Mouse (Mus musculus) heart, embryonic 11.5 days (tissue): Measurements from ENCODE around the gene Cd300c2. TPM values are rescaled to one million over a fixed set of nuclear protein-coding genes. Genes with fewer than 3 reads are reported as not detected.
"Not testable (repeated sequence)": the region's sequence is repeated elsewhere in the genome, so short reads cannot be mapped to it uniquely, and the experiment has no call there.

ENCODE experiments used
- ATAC-seq: fragments of 200-750 bp; cut with Nextera tagmentation; replicated peaks from 2 replicates; pipeline ENCODE4 v1.8.0; 2017; ENCODE audit warnings: moderate library complexity; ENCODE audit not compliant: insufficient number of reproducible peaks, low FRiP score, low TSS enrichment
- H3K27ac ChIP-seq: fragments of 300-500 bp; sonication (generic); 2 replicates; pipeline ENCODE4 v1.5.1; 2014; ENCODE audit warnings: mild to moderate bottlenecking, low read depth, low read length
- H3K27me3 ChIP-seq: fragments of 300-500 bp; sonication (generic); 2 replicates; pipeline ENCODE4 v1.6.1; 2014; ENCODE audit warnings: mild to moderate bottlenecking, low read length, mixed read lengths; ENCODE audit not compliant: control insufficient read depth, insufficient read depth
- H3K36me3 ChIP-seq: fragments of 300-500 bp; sonication (generic); 2 replicates; pipeline ENCODE4 v1.6.1; 2014; ENCODE audit warnings: mild to moderate bottlenecking, low read length, moderate library complexity, mixed read lengths; ENCODE audit not compliant: control insufficient read depth, insufficient read depth
- H3K4me1 ChIP-seq: fragments of 300-500 bp; sonication (generic); 2 replicates; pipeline ENCODE4 v1.6.1; 2014; ENCODE audit warnings: low read length; ENCODE audit not compliant: control insufficient read depth, insufficient read depth
- H3K4me2 ChIP-seq: fragments of 300-500 bp; sonication (generic); 2 replicates; pipeline ENCODE4 v1.6.1; 2014; ENCODE audit warnings: mild to moderate bottlenecking, moderate library complexity
- H3K4me3 ChIP-seq: fragments of 300-500 bp; sonication (generic); 2 replicates; pipeline ENCODE4 v1.5.1; 2014; ENCODE audit warnings: low read depth, low read length
- H3K9ac ChIP-seq: fragments of 300-500 bp; sonication (generic); 2 replicates; pipeline ENCODE4 v1.6.1; 2014; ENCODE audit warnings: mild to moderate bottlenecking, low read depth, low read length, moderate library complexity
- H3K9me3 ChIP-seq: fragments of 300-500 bp; sonication (generic); replicated peaks from 2 replicates; pipeline ENCODE4 v1.6.1; 2016; ENCODE audit warnings: low read length; ENCODE audit not compliant: control insufficient read depth
- WGBS: fragments of 180-500 bp; shearing (Covaris S2); extraction: QIAGEN DNeasy Blood & Tissue Kit; methylation state at CpG from one replicate; pipeline ENCODE4 v1.1.7; 2014; ENCODE audit not compliant: insufficient replicate concordance; 5-methylcytosine and 5-hydroxymethylcytosine counted together
- polyA plus RNA-seq: library from polyadenylated mRNA; unstranded; fragments of >200 nt; fragmentation: Nextera tagmentation; extraction: Ambion mirVana; gene quantifications from 2 replicates; pipeline ENCODE4 v1.2.1, GENCODE M21; 2014

Cd300c2 gene
- polyA plus RNA-seq: 0.93 and 0.96 TPM in 2 replicates

GRCm38 (mm10) chr11:115001474-115002040, at the start of gene Cd300c2:
TSS of gene Cd300c2 (minus strand) at chr11:115001880.
- H3K27me3 ChIP-seq: no peaks in the 10 kb centered on the region
- no peak for ATAC-seq
- no peak within 1 kb of the TSS for H3K9ac ChIP-seq
- no peak within 1 kb of the TSS for H3K4me3 ChIP-seq
- H3K9me3 ChIP-seq: no peaks in the 10 kb centered on the region
- H3K36me3 ChIP-seq: no peaks in the 10 kb centered on the region
- H3K4me1 ChIP-seq: no peaks in the 10 kb centered on the region
- WGBS: 80% methylated on average over 7 of the region's 7 CpGs
- no peak within 1 kb of the TSS for H3K27ac ChIP-seq
- no peak within 1 kb of the TSS for H3K4me2 ChIP-seq

GRCm38 (mm10) chr11:115049282-115049895, 47.7 kb upstream of the Cd300c2 start:
- 35% methylated on average over 3 of the region's 3 CpGs for WGBS
- no peak for ATAC-seq
- H3K4me2 ChIP-seq: no peak overlapping the region
- no peaks in the 10 kb centered on the region for H3K36me3 ChIP-seq
- H3K27me3 ChIP-seq: no peaks in the 10 kb centered on the region
- H3K4me1 ChIP-seq: no peaks in the 10 kb centered on the region
- H3K27ac ChIP-seq: no peak overlapping the region
- H3K4me3 ChIP-seq: no peak overlapping the region
- no peak overlapping the region for H3K9ac ChIP-seq
- H3K9me3 ChIP-seq: no peaks in the 10 kb centered on the region

GRCm38 (mm10) chr11:115048259-115048658, 46.6 kb upstream of the Cd300c2 start, which contains the start of gene Cd300ld3:
TSS of gene Cd300ld3 (minus strand) at chr11:115048409.
- Histone ChIP-seq H3K27me3 (no peaks in the 10 kb centered on the region), H3K4me1 (no peaks in the 10 kb centered on the region), H3K36me3 (no peaks in the 10 kb centered on the region), H3K9me3 (no peaks in the 10 kb centered on the region), H3K9ac (no peak within 1 kb of the TSS), H3K4me2 (no peak within 1 kb of the TSS), H3K4me3 (no peak within 1 kb of the TSS), H3K27ac (no peak within 1 kb of the TSS)
- WGBS: 64% methylated on average over 2 of the region's 2 CpGs
- ATAC-seq: no peak

GRCm38 (mm10) chr11:115037669-115038068, 36.0 kb upstream of the Cd300c2 start, which contains the start of gene Cd300ld5:
TSS of gene Cd300ld5 (minus strand) at chr11:115037769.
- H3K27me3 ChIP-seq, H3K36me3 ChIP-seq, H3K9me3 ChIP-seq, H3K9ac ChIP-seq, H3K4me2 ChIP-seq, H3K27ac ChIP-seq, H3K4me1 ChIP-seq, ATAC-seq, H3K4me3 ChIP-seq: not testable (repeated sequence)
- WGBS: no CpG with 5 or more reads among the region's 6 CpGs

- not testable (repeated sequence) for H3K27ac ChIP-seq, H3K36me3 ChIP-seq, H3K9ac ChIP-seq, H3K4me3 ChIP-seq, ATAC-seq, H3K4me1 ChIP-seq, H3K9me3 ChIP-seq, H3K4me2 ChIP-seq, H3K27me3 ChIP-seq
- WGBS: no CpG with 5 or more reads among the region's 6 CpGs
Measured at GRCm38 (mm10) chr11:115026912-115027311, 25.2 kb upstream of the Cd300c2 start, which contains the start of gene Cd300ld4. TSS of gene Cd300ld4 (minus strand) at chr11:115027012.

GRCm38 (mm10) chr11:115016093-115016492, 14.4 kb upstream of the Cd300c2 start, which contains the start of gene Cd300ld2:
TSS of gene Cd300ld2 (minus strand) at chr11:115016193.
- H3K27ac ChIP-seq, H3K9me3 ChIP-seq, H3K36me3 ChIP-seq, H3K27me3 ChIP-seq, H3K9ac ChIP-seq, H3K4me1 ChIP-seq, H3K4me2 ChIP-seq, ATAC-seq, H3K4me3 ChIP-seq: not testable (repeated sequence)
- no CpG with 5 or more reads among the region's 7 CpGs for WGBS

GRCm38 (mm10) chr11:115004070-115004469, 2.4 kb upstream of the Cd300c2 start:
- ATAC-seq: no peak
- no peaks in the 10 kb centered on the region for H3K9me3 ChIP-seq
- H3K9ac ChIP-seq: no peak overlapping the region
- no peak overlapping the region for H3K27ac ChIP-seq
- no peaks in the 10 kb centered on the region for H3K36me3 ChIP-seq
- H3K4me3 ChIP-seq: no peak overlapping the region
- 78% methylated on average over 5 of the region's 5 CpGs for WGBS
- no peaks in the 10 kb centered on the region for H3K4me1 ChIP-seq
- no peaks in the 10 kb centered on the region for H3K27me3 ChIP-seq
- no peak overlapping the region for H3K4me2 ChIP-seq

GRCm38 (mm10) chr11:114989793-114990192, 11.9 kb downstream of the Cd300c2 start, which contains the start of gene Cd300ld:
TSS of gene Cd300ld (minus strand) at chr11:114989922.
- ATAC-seq: no peak
- no peak within 1 kb of the TSS for H3K9ac ChIP-seq
- H3K4me1 ChIP-seq: no peaks in the 10 kb centered on the region
- H3K27ac ChIP-seq: no peak within 1 kb of the TSS
- no peaks in the 10 kb centered on the region for H3K9me3 ChIP-seq
- no peak within 1 kb of the TSS for H3K4me3 ChIP-seq
- 66% methylated on average over 4 of the region's 4 CpGs for WGBS
- H3K4me2 ChIP-seq: no peak within 1 kb of the TSS
- H3K27me3 ChIP-seq: 0 out of 2 replicates have a peak, but pooled peaks cover 3% of the 10 kb centered on the region
- H3K36me3 ChIP-seq: no peaks in the 10 kb centered on the region
